Mouse (Mus musculus) limb, embryonic 14.5 days (tissue): ENCODE data around the gene Unc5b. TPM values are rescaled to one million over a fixed set of nuclear protein-coding genes. Genes with fewer than 3 reads are reported as not detected.

Source experiments
- ATAC-seq: fragments of 200-750 bp; cut with Nextera tagmentation; 2 replicates; pipeline ENCODE4 v1.8.0; 2017; ENCODE audit warnings: low read depth, moderate number of reproducible peaks, moderate TSS enrichment; ENCODE audit not compliant: low FRiP score
- DNase-seq: peaks from one replicate; pipeline ENCODE4 v3.0.0-alpha.2; 2015; ENCODE audit warnings: low spot score
- H3K27ac ChIP-seq: fragments of 300-500 bp; sonication (generic); replicated peaks from 2 replicates; pipeline ENCODE4 v1.5.1; 2014; ENCODE audit warnings: low read depth, mild to moderate bottlenecking, low read length, moderate library complexity, mixed read lengths
- H3K27me3 ChIP-seq: fragments of 300-500 bp; sonication (generic); 2 replicates; pipeline ENCODE4 v1.6.1; 2014; ENCODE audit warnings: low read length, mixed read lengths; ENCODE audit not compliant: control insufficient read depth, insufficient read depth
- H3K36me3 ChIP-seq: fragments of 300-500 bp; sonication (generic); 2 replicates; pipeline ENCODE4 v1.6.1; 2014; ENCODE audit warnings: mild to moderate bottlenecking, low read length, moderate library complexity, mixed read lengths; ENCODE audit not compliant: control insufficient read depth, insufficient read depth
- H3K4me1 ChIP-seq: fragments of 300-500 bp; sonication (generic); 2 replicates; pipeline ENCODE4 v1.6.1; 2014; ENCODE audit warnings: antibody characterized with exemption, low read length, mixed read lengths; ENCODE audit not compliant: control insufficient read depth, insufficient read depth
- H3K4me2 ChIP-seq: fragments of 300-500 bp; sonication (generic); replicated peaks from 2 replicates; pipeline ENCODE4 v1.6.1; 2014; ENCODE audit warnings: low read depth, mild to moderate bottlenecking, low read length, moderate library complexity; ENCODE audit not compliant: severe bottlenecking
- H3K4me3 ChIP-seq: fragments of 300-500 bp; sonication (generic); replicated peaks from 2 replicates; pipeline ENCODE4 v1.5.1; 2014; ENCODE audit warnings: low read length
- H3K9ac ChIP-seq: fragments of 300-500 bp; sonication (generic); 2 replicates; pipeline ENCODE4 v1.6.1; 2014; ENCODE audit warnings: mild to moderate bottlenecking, low read depth, low read length, moderate library complexity; ENCODE audit not compliant: severe bottlenecking
- H3K9me3 ChIP-seq: fragments of 300-500 bp; sonication (generic); 2 replicates; pipeline ENCODE4 v1.6.1; 2016; ENCODE audit warnings: low read length; ENCODE audit not compliant: control insufficient read depth
- POLR2A ChIP-seq: fragments of 200-500 bp; IDR thresholded peaks from 2 replicates; pipeline ENCODE4 v1.8.0; 2012; ENCODE audit warnings: inconsistent platforms, mild to moderate bottlenecking, moderate library complexity, borderline replicate concordance; ENCODE audit not compliant: insufficient read depth, insufficient read length; ENCODE audit errors: extremely low read depth
- WGBS: fragments of 180-500 bp; shearing (Covaris S2); extraction: QIAGEN DNeasy Blood & Tissue Kit; methylation state at CpG from one replicate; pipeline ENCODE4 v1.1.7; 2014; 5-methylcytosine and 5-hydroxymethylcytosine counted together
- polyA plus RNA-seq, 2 experiments: library from polyadenylated mRNA; depleted of rRNA in 1 of 2; stranded (reverse) in 1 of 2; unstranded in 1 of 2; fragments of >200 nt; fragmentation: Nextera tagmentation in 1 of 2; extraction: Ambion mirVana in 1 of 2; gene quantifications; 2 replicates each; pipeline versions ENCODE4 v1.2.1 to v1.2.3; 2012 to 2014

The Unc5b gene
- polyA plus RNA-seq, 2 experiments: 6.2 to 21.8 TPM

GRCm38 (mm10) chr10:60816872-60817648 lies 14.3 kb downstream of the Unc5b start:
- no peak for TF ChIP-seq POLR2A
- H3K9ac ChIP-seq: no peak overlapping the region
- H3K27me3 ChIP-seq: no peaks in the 10 kb centered on the region
- H3K27ac ChIP-seq: peak overlapping the region; percentile 20; the same call in 1 of the 2 replicates
- peaks cover 58% of the 10 kb centered on the region for H3K4me1 ChIP-seq
- ATAC-seq (no peak), DNase-seq (no peak)
- WGBS: 21% methylated on average over 14 of the region's 14 CpGs
- no peaks in the 10 kb centered on the region for H3K9me3 ChIP-seq
- H3K4me2 ChIP-seq: no peak overlapping the region
- H3K36me3 ChIP-seq: no peaks in the 10 kb centered on the region
- H3K4me3 ChIP-seq: no peak overlapping the region

GRCm38 (mm10) chr10:60815855-60816254 lies 15.5 kb downstream of the Unc5b start:
- ATAC-seq (no peak), DNase-seq (no peak)
- 0% methylated on average over 1 of the region's 1 CpGs for WGBS
- H3K27me3 ChIP-seq: no peaks in the 10 kb centered on the region
- no peak overlapping the region for H3K4me3 ChIP-seq
- no peak overlapping the region for H3K27ac ChIP-seq
- TF ChIP-seq POLR2A: no peak
- H3K9ac ChIP-seq: no peak overlapping the region
- H3K36me3 ChIP-seq: no peaks in the 10 kb centered on the region
- peaks cover 65% of the 10 kb centered on the region for H3K4me1 ChIP-seq
- no peaks in the 10 kb centered on the region for H3K9me3 ChIP-seq
- H3K4me2 ChIP-seq: no peak overlapping the region

- Histone ChIP-seq H3K36me3 (no peaks in the 10 kb centered on the region), H3K27me3 (no peaks in the 10 kb centered on the region), H3K4me3 (no peak overlapping the region), H3K9ac (no peak overlapping the region), H3K4me1 (peaks cover 65% of the 10 kb centered on the region), H3K9me3 (no peaks in the 10 kb centered on the region), H3K4me2 (no peak overlapping the region), H3K27ac (peak overlapping the region; percentile 72)
- no peak for DNase-seq
- 11% methylated on average over 5 of the region's 6 CpGs for WGBS
- TF ChIP-seq POLR2A: no peak
- ATAC-seq: no peak
Measured at GRCm38 (mm10) chr10:60815059-60815458, 16.3 kb downstream of the Unc5b start.

- TF ChIP-seq POLR2A: no peak
- H3K4me2 ChIP-seq: peak overlapping the region; percentile 35; the same call in 1 of the 2 replicates
- H3K36me3 ChIP-seq: no peaks in the 10 kb centered on the region
- ATAC-seq (peak; percentile 41), DNase-seq (no peak)
- no peak overlapping the region for H3K4me3 ChIP-seq
- no peaks in the 10 kb centered on the region for H3K27me3 ChIP-seq
- no peak overlapping the region for H3K9ac ChIP-seq
- 3% methylated on average over 10 of the region's 10 CpGs for WGBS
- peaks cover 65% of the 10 kb centered on the region for H3K4me1 ChIP-seq
- peak overlapping the region; percentile 72 for H3K27ac ChIP-seq
- H3K9me3 ChIP-seq: no peaks in the 10 kb centered on the region
Measured at GRCm38 (mm10) chr10:60814444-60815057, 16.8 kb downstream of the Unc5b start.

- H3K4me3 ChIP-seq: no peak overlapping the region
- no peaks in the 10 kb centered on the region for H3K27me3 ChIP-seq
- WGBS: 4% methylated on average over 8 of the region's 8 CpGs
- peak overlapping the region; percentile 72 for H3K27ac ChIP-seq
- H3K4me1 ChIP-seq: peaks cover 69% of the 10 kb centered on the region
- TF ChIP-seq POLR2A: no peak
- no peaks in the 10 kb centered on the region for H3K36me3 ChIP-seq
- 0 out of 2 replicates have a peak overlapping the region, but pooled peaks have one; percentile 16 for H3K9ac ChIP-seq
- ATAC-seq (0 out of 2 replicates have a peak, but pooled peaks have one; percentile 3), DNase-seq (no peak)
- no peaks in the 10 kb centered on the region for H3K9me3 ChIP-seq
- H3K4me2 ChIP-seq: peak overlapping the region; percentile 35; the same call in 1 of the 2 replicates
Measured at GRCm38 (mm10) chr10:60813606-60814005, 17.8 kb downstream of the Unc5b start.
